Mouse (Mus musculus): Measurements from ENCODE around the gene Idh2.
A peak's percentile ranks its signal among the peaks of the same experiment; 100 is the strongest.

- TF ChIP-seq POLR2A (IDR thresholded peaks at IDR 0.05; ENCODE audit: insufficient read depth, low read length) = peak; percentile 21
- peak; percentile 98 for TF ChIP-seq EP300 (IDR thresholded peaks at IDR 0.05; ENCODE audit: insufficient read depth, low read depth, low read length)
Measured at GRCm38 (mm10) chr7:80130344-80131055, 15.3 kb upstream of the Idh2 start.

Data from ES-Bruce4 (cell line).